ENCODE assay signal across 23 mouse cellular contexts in genomic region chr12:26906126-26906525, GRCm38 (mm10).
A peak's percentile ranks its signal among the peaks of the same experiment; 100 is the strongest.
DNase-seq lines count a peak whose midpoint lies in the region; ATAC-seq and TF ChIP-seq lines count a peak whose summit lies in the region.
"Had no signal": no experiment of that assay in that cellular context is flagged by ENCODE, and none has a peak within 500 bp of the region (broad histone marks: within the 10 kb centered on the region; RNA-seq: fewer than 3 reads in every experiment).

No protein-coding gene starts in this region.

- no peak overlapping the region for H3K9ac ChIP-seq in forebrain, embryonic 13.5 days
- H3K9ac ChIP-seq in forebrain, embryonic 11.5 days (ENCODE audit: low read length), result no peak overlapping the region
- H3K9ac ChIP-seq in forebrain, embryonic 14.5 days (ENCODE audit: low read length), result no peak overlapping the region
- no peak overlapping the region for H3K9ac ChIP-seq in forebrain, postnatal 0 days
- H3K9ac ChIP-seq in forebrain, embryonic 15.5 days (replicated peaks), result no peak overlapping the region

- ATAC-seq in forebrain, embryonic 13.5 days, result no peak
- no peak for ATAC-seq in forebrain, embryonic 11.5 days (replicated peaks; ENCODE audit: low FRiP score)
- peak; percentile 35; the same call in 1 of the 2 replicates for ATAC-seq in forebrain, embryonic 14.5 days
- no peak for ATAC-seq in forebrain, postnatal 0 days
- ATAC-seq in forebrain, embryonic 15.5 days (replicated peaks), result no peak
- ATAC-seq: activated CD4-positive, CD25-positive, alpha-beta regulatory T cell, adult 4 months; CD4-positive, CD25-positive, alpha-beta regulatory T cell, adult 4 months; Patski had no signal

- H3K4me2 ChIP-seq in forebrain, embryonic 13.5 days, result no peak overlapping the region
- no peak overlapping the region for H3K4me2 ChIP-seq in forebrain, embryonic 11.5 days (ENCODE audit: low read depth, low read length, severe bottlenecking)
- no peak overlapping the region for H3K4me2 ChIP-seq in forebrain, embryonic 14.5 days (ENCODE audit: low read length)
- no peak overlapping the region for H3K4me2 ChIP-seq in forebrain, postnatal 0 days (ENCODE audit: low read depth)
- H3K4me2 ChIP-seq in forebrain, embryonic 15.5 days (replicated peaks), result no peak overlapping the region

- no peaks in the 10 kb centered on the region for H3K27me3 ChIP-seq in forebrain, embryonic 13.5 days
- H3K27me3 ChIP-seq in forebrain, embryonic 11.5 days (ENCODE audit: control insufficient read depth, insufficient read depth, low read length), result no peaks in the 10 kb centered on the region
- H3K27me3 ChIP-seq in forebrain, embryonic 14.5 days (replicated peaks; ENCODE audit: control insufficient read depth, insufficient read depth, low read length), result no peaks in the 10 kb centered on the region
- no peaks in the 10 kb centered on the region for H3K27me3 ChIP-seq in forebrain, postnatal 0 days (ENCODE audit: insufficient read depth, low read length)
- no peaks in the 10 kb centered on the region for H3K27me3 ChIP-seq in forebrain, embryonic 15.5 days
- peaks cover 19% of the 10 kb centered on the region for H3K27me3 ChIP-seq in forebrain, embryonic 10.5 days (ENCODE audit: poor library complexity, severe bottlenecking)
- H3K27me3 ChIP-seq: CH12.LX, Patski had no signal

- no peak for TF ChIP-seq CTCF in forebrain, postnatal 0 days (IDR thresholded peaks at IDR 0.05; ENCODE audit: low read depth)
- TF ChIP-seq CTCF in brain, embryonic 14.5 days (IDR thresholded peaks at IDR 0.05; ENCODE audit: borderline replicate concordance, extremely low read depth, insufficient read depth, insufficient read length), result no peak

- H3K36me3 ChIP-seq in forebrain, embryonic 13.5 days (ENCODE audit: poor library complexity, severe bottlenecking), result no peaks in the 10 kb centered on the region
- no peaks in the 10 kb centered on the region for H3K36me3 ChIP-seq in forebrain, embryonic 11.5 days (ENCODE audit: control insufficient read depth, insufficient read depth, low read length)
- H3K36me3 ChIP-seq in forebrain, embryonic 14.5 days (ENCODE audit: control insufficient read depth, insufficient read depth, low read length), result no peaks in the 10 kb centered on the region
- H3K36me3 ChIP-seq in forebrain, postnatal 0 days (ENCODE audit: insufficient read depth), result no peaks in the 10 kb centered on the region
- no peaks in the 10 kb centered on the region for H3K36me3 ChIP-seq in forebrain, embryonic 15.5 days
- no peaks in the 10 kb centered on the region for H3K36me3 ChIP-seq in forebrain, embryonic 10.5 days (replicated peaks)
- H3K36me3 ChIP-seq: G1E had no signal

- 49% methylated on average over 1 of the region's 1 CpGs for WGBS in forebrain, embryonic 13.5 days
- 61% methylated on average over 1 of the region's 1 CpGs for WGBS in forebrain, embryonic 11.5 days
- 51% methylated on average over 1 of the region's 1 CpGs for WGBS in forebrain, embryonic 14.5 days
- 67% methylated on average over 1 of the region's 1 CpGs for WGBS in forebrain, postnatal 0 days
- WGBS in forebrain, embryonic 15.5 days, result 59% methylated on average over 1 of the region's 1 CpGs
- WGBS in forebrain, embryonic 10.5 days, result 91% methylated on average over 1 of the region's 1 CpGs

- H3K9me3 ChIP-seq in forebrain, embryonic 13.5 days (replicated peaks), result no peaks in the 10 kb centered on the region
- H3K9me3 ChIP-seq in forebrain, embryonic 11.5 days (ENCODE audit: control insufficient read depth, low read length), result no peaks in the 10 kb centered on the region
- H3K9me3 ChIP-seq in forebrain, embryonic 14.5 days (replicated peaks; ENCODE audit: control insufficient read depth, low read length), result no peaks in the 10 kb centered on the region
- no peaks in the 10 kb centered on the region for H3K9me3 ChIP-seq in forebrain, postnatal 0 days (ENCODE audit: low read length)
- H3K9me3 ChIP-seq in forebrain, embryonic 15.5 days, result no peaks in the 10 kb centered on the region
- no peaks in the 10 kb centered on the region for H3K9me3 ChIP-seq in forebrain, embryonic 10.5 days

- TF ChIP-seq POLR2A in brain, embryonic 14.5 days (IDR thresholded peaks at IDR 0.05; ENCODE audit: borderline replicate concordance, extremely low read depth, insufficient read depth, insufficient read length, poor library complexity, severe bottlenecking), result no peak

- peaks cover 44% of the 10 kb centered on the region for H3K4me1 ChIP-seq in forebrain, embryonic 13.5 days
- peaks cover 7% of the 10 kb centered on the region; the same call in 1 of the 2 replicates for H3K4me1 ChIP-seq in forebrain, embryonic 11.5 days (replicated peaks; ENCODE audit: control insufficient read depth, insufficient read depth, low read length)
- peaks cover 24% of the 10 kb centered on the region for H3K4me1 ChIP-seq in forebrain, embryonic 14.5 days (ENCODE audit: control insufficient read depth, insufficient read depth, low read length)
- peaks cover 17% of the 10 kb centered on the region for H3K4me1 ChIP-seq in forebrain, postnatal 0 days (ENCODE audit: insufficient read depth)
- peaks cover 35% of the 10 kb centered on the region for H3K4me1 ChIP-seq in forebrain, embryonic 15.5 days
- peaks cover 18% of the 10 kb centered on the region for H3K4me1 ChIP-seq in forebrain, embryonic 10.5 days

- H3K27ac ChIP-seq in forebrain, embryonic 13.5 days, result peak overlapping the region; percentile 48; the same call in 1 of the 2 replicates
- H3K27ac ChIP-seq in forebrain, embryonic 11.5 days (ENCODE audit: low read depth, low read length), result no peak overlapping the region
- H3K27ac ChIP-seq in forebrain, embryonic 14.5 days (ENCODE audit: low read depth, low read length), result no peak overlapping the region
- H3K27ac ChIP-seq in forebrain, postnatal 0 days (ENCODE audit: low read depth, low read length), result no peak overlapping the region
- peak overlapping the region; percentile 75 for H3K27ac ChIP-seq in forebrain, embryonic 15.5 days (replicated peaks)
- no peak overlapping the region for H3K27ac ChIP-seq in forebrain, embryonic 10.5 days

- DNase-seq in forebrain, embryonic 11.5 days (ENCODE audit: low spot score), result no peak
- peak; percentile 69 for DNase-seq in forebrain, embryonic 14.5 days (ENCODE audit: low spot score)
- no peak for DNase-seq in forebrain, postnatal 0 days
- DNase-seq in forebrain, embryonic 10.5 days (ENCODE audit: extremely low spot score, low spot score), result no peak
- DNase-seq in brain, embryonic 14.5 days (ENCODE audit: low read depth), result peak; percentile 81
- no peak for DNase-seq in heart, adult 8-10 months (ENCODE audit: low spot score)
- DNase-seq: adrenal gland, adult 2 months; adrenal gland, adult 8-10 months; adrenal gland, postnatal 10 days; adrenal gland, postnatal 14 days; adrenal gland, postnatal 25 days; adrenal gland, postnatal 36 days; B cell, adult 2 months; cerebellum, adult 11 months; cerebellum, adult 11-12 months; cerebellum, adult 18-20 months had no signal

- no peak overlapping the region for H3K4me3 ChIP-seq in forebrain, embryonic 13.5 days
- H3K4me3 ChIP-seq in forebrain, embryonic 11.5 days (ENCODE audit: low read depth, low read length), result no peak overlapping the region
- H3K4me3 ChIP-seq in forebrain, embryonic 14.5 days (ENCODE audit: low read depth, low read length), result no peak overlapping the region
- no peak overlapping the region for H3K4me3 ChIP-seq in forebrain, postnatal 0 days (ENCODE audit: low read depth, low read length)
- H3K4me3 ChIP-seq in forebrain, embryonic 15.5 days, result no peak overlapping the region
- no peak overlapping the region for H3K4me3 ChIP-seq in forebrain, embryonic 10.5 days

Comparison
In these comparisons a context has a peak if more than half of its experiments do, and no peak if none do; other contexts are left out.
1. H3K27ac ChIP-seq: peak in forebrain, embryonic 13.5 days (single experiment) and forebrain, embryonic 15.5 days (single experiment); none in forebrain, embryonic 11.5 days (single experiment), forebrain, embryonic 14.5 days (single experiment), forebrain, postnatal 0 days (single experiment) and forebrain, embryonic 10.5 days (single experiment).
2. DNase-seq: peak in forebrain, embryonic 14.5 days (single experiment) and brain, embryonic 14.5 days (single experiment); none in forebrain, embryonic 11.5 days (single experiment), forebrain, postnatal 0 days (single experiment), forebrain, embryonic 10.5 days (single experiment) and heart, adult 8-10 months (single experiment).